Mouse (Mus musculus) brain, embryonic 14.5 days (tissue): ENCODE measurements around the gene Ston2.
"Not testable (repeated sequence)": the region's sequence is repeated elsewhere in the genome, so short reads cannot be mapped to it uniquely, and the experiment has no call there.

Experiments
- CTCF ChIP-seq: fragments of 200-500 bp; IDR thresholded peaks from 2 replicates; pipeline ENCODE4 v1.5.1; 2012; ENCODE audit warnings: inconsistent platforms, mild to moderate bottlenecking, moderate library complexity, borderline replicate concordance; ENCODE audit not compliant: insufficient read depth, insufficient read length; ENCODE audit errors: extremely low read depth
- POLR2A ChIP-seq: fragments of 200-500 bp; IDR thresholded peaks from 2 replicates; pipeline ENCODE4 v1.6.1; 2012; ENCODE audit warnings: mild to moderate bottlenecking, inconsistent platforms, borderline replicate concordance; ENCODE audit not compliant: poor library complexity, insufficient read depth, insufficient read length, severe bottlenecking; ENCODE audit errors: extremely low read depth

GRCm38 (mm10) chr12:91788446-91788845, 259 bp upstream of the Ston2 start:
- TF ChIP-seq CTCF, POLR2A: not testable (repeated sequence)
